Mouse (Mus musculus) brain, embryonic 18.5 days (tissue): Measurements from ENCODE around the gene Mecom.

Experiments used
- DNase-seq: peaks from one replicate; pipeline ENCODE4 v3.0.0-alpha.2; 2012; ENCODE audit warnings: low read depth, low spot score

Mecom gene

GRCm38 (mm10) chr3:30150071-30150470 is 397.7 kb downstream of the Mecom start:
- DNase-seq, result no peak

GRCm38 (mm10) chr3:30148378-30149079 is 399.3 kb downstream of the Mecom start:
- DNase-seq, result no peak

- DNase-seq, result no peak
Measured at GRCm38 (mm10) chr3:30145051-30145450, 402.8 kb downstream of the Mecom start.

GRCm38 (mm10) chr3:30143961-30144411 is 403.8 kb downstream of the Mecom start:
- DNase-seq, result no peak

- DNase-seq, result no peak
Measured at GRCm38 (mm10) chr3:30143440-30143839, 404.4 kb downstream of the Mecom start.

- DNase-seq, result no peak
Measured at GRCm38 (mm10) chr3:30140349-30140748, 407.5 kb downstream of the Mecom start.

- no peak for DNase-seq
Measured at GRCm38 (mm10) chr3:30139678-30140077, 408.1 kb downstream of the Mecom start.

- no peak for DNase-seq
Measured at GRCm38 (mm10) chr3:30138588-30138987, 409.2 kb downstream of the Mecom start.

- DNase-seq, result no peak
Measured at GRCm38 (mm10) chr3:30135857-30136256, 412.0 kb downstream of the Mecom start.

GRCm38 (mm10) chr3:30135119-30135518 is 412.7 kb downstream of the Mecom start:
- no peak for DNase-seq

GRCm38 (mm10) chr3:30132981-30133380 is 414.8 kb downstream of the Mecom start:
- DNase-seq, result no peak

- DNase-seq, result no peak
Measured at GRCm38 (mm10) chr3:30132370-30132769, 415.4 kb downstream of the Mecom start.

GRCm38 (mm10) chr3:30130495-30130894 is 417.3 kb downstream of the Mecom start:
- no peak for DNase-seq

- no peak for DNase-seq
Measured at GRCm38 (mm10) chr3:30122618-30123017, 425.2 kb downstream of the Mecom start.

- no peak for DNase-seq
Measured at GRCm38 (mm10) chr3:30120790-30121512, 426.9 kb downstream of the Mecom start.

- DNase-seq, result no peak
Measured at GRCm38 (mm10) chr3:30118594-30119297, 429.1 kb downstream of the Mecom start.

GRCm38 (mm10) chr3:30113249-30113770 is 434.5 kb downstream of the Mecom start:
- no peak for DNase-seq

- no peak for DNase-seq
Measured at GRCm38 (mm10) chr3:30107945-30108670, 439.7 kb downstream of the Mecom start.

- DNase-seq, result no peak
Measured at GRCm38 (mm10) chr3:30106481-30106880, 441.3 kb downstream of the Mecom start.

GRCm38 (mm10) chr3:30105859-30106258 is 441.9 kb downstream of the Mecom start:
- DNase-seq, result no peak

GRCm38 (mm10) chr3:30105194-30105823 is 442.5 kb downstream of the Mecom start:
- no peak for DNase-seq
